Mouse (Mus musculus): ENCODE data around the gene Polr2e. TPM values are rescaled to one million over a fixed set of nuclear protein-coding genes. Genes with fewer than 3 reads are reported as not detected.

Polr2e gene
- 10 to 100 TPM; 73.6 to 75.2 TPM for total RNA-seq (2021)
- long read RNA-seq, experiment 1, transcript Polr2e-205 (6 exons, 900 nt), result minor isoform, 5 of 128 reads
- long read RNA-seq, experiment 1, transcript Polr2e-201 (7 exons, 1,148 nt), result major isoform, 110 of 128 reads
- long read RNA-seq, experiment 1, partial matches to known transcripts, result 8 of 128 reads
- long read RNA-seq, experiment 1, other reads (novel, unspliced or antisense), result 5 of 128 reads
- long read RNA-seq, experiment 2, transcript Polr2e-201 (7 exons, 1,148 nt), result major isoform, 83 of 90 reads
- long read RNA-seq, experiment 2, partial matches to known transcripts, result 1 of 90 reads
- long read RNA-seq, experiment 2, other reads (novel, unspliced or antisense), result 3 of 90 reads

DNA sequence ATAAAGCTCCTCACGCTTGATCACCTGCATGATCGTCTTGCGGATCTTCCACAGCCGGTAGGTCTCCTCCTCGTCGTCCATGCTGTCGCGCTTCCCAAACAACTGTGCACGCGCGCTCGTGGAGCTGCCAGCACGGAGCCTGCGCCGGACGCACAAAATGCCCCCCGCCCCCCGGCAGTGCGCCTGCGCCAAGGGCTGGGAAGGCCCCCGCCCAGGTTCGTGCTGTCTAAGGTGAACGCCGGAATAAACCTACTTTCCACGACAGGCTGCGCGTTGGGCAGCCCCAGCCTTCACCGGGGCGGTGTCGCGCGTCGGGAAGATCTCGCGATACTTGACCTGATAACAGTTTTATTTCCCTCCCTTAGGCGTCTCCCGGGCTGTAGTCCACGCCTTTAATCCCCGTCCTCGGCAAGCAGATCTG, at the start of gene Polr2e:
Polr2e (minus strand) TSS at position 237 of the 421 bp plus-strand sequence.
- peak; percentile 93 to 97 for DNase-seq (ENCODE audit: low spot score in 2 of 2)

DNA sequence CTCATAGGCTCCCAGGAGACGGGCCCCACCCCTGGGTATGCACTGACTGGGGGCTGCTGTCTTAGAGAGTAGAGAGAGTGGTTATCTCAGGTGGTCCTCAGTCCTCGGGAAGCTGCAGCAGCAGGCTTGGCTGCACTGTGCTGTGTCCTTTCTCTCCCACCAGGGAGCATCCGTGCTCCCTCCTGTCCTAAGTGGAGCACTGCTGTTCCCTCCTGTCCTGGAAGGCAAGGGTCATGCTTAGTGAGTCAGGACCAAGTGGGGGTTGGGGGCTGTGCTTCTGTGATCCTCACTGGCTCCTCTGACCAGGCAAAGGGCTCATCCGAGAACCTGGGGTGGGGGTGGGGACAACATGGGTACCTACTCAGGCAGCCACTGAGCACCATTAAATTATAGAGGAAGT, 49.6 kb upstream of the Polr2e start:
- DNase-seq (ENCODE audit: low spot score in 2 of 2), result no peak

DNA sequence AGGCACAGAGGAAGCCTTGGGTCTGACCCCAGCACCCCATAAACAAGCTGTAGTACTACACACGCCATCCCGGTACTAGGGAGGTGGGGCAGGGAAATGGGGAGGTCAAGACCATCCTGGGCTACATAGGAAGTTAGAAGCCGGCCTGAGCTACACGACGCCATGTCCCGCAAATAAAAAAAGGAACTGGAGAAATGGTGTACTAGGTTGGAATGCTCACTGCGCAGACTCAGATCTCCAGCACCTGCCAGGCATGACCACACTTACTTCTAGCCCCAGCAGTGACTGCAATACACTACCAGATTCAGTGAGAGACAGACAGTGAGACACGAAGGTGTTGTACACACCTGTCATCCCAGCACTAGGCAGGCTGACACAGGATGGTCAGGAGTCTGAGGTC, 47.9 kb upstream of the Polr2e start:
- no peak for DNase-seq (ENCODE audit: low spot score in 2 of 2)

DNA sequence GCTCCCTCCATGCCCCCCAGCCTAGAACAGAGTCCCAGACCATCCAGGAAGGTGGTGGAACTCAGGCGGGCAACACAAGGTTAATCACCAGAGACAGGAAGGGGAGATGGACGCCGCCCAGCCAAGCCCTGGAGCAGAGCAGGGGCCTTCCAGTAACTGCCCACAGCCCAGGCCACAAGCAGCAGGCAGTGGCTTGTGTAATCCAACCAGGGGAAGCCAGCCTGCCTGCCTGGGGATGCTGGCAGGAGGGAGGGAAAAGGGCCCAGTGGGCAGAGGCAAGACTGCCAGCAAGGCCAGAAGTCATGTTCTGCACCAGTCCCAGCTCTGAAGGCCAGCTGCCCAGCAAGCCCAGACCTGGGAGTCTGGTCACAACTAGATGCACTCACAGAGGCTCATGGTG, 47.3 kb upstream of the Polr2e start:
- DNase-seq (ENCODE audit: low spot score in 2 of 2), result no peak

DNA sequence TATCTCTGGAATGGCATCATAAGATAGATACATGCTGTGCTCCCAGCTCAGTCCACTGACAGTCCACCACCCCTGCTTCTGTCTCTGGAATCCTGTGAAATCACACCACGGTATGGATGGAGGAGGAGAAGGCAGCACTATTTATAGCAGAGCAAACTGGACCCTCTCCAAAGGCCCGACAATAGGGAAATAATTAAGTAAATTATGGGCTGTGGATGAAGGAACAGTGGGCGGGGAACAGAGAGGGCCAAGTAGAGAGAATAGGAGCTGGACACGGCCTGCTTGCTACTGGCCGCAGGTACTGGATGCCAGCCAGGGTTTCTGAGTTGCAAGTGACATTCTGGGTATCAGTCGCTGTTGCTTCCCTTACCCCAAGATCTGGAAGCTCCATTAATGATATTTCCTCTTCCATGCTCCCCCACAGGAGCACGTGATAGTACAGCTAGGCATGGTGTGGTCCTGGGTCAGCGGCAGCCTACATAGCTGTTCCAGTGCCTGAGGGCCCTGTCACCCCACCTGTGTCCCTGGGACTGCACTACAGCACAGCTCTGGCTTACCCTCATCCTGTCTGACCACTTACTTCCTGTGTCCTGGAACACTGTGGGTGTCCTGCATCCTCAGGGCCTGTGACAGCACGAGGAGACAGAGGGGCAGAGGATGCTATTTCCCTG, 45.4 kb upstream of the Polr2e start:
- DNase-seq (ENCODE audit: low spot score in 2 of 2), result peak; percentile 26 to 32

DNA sequence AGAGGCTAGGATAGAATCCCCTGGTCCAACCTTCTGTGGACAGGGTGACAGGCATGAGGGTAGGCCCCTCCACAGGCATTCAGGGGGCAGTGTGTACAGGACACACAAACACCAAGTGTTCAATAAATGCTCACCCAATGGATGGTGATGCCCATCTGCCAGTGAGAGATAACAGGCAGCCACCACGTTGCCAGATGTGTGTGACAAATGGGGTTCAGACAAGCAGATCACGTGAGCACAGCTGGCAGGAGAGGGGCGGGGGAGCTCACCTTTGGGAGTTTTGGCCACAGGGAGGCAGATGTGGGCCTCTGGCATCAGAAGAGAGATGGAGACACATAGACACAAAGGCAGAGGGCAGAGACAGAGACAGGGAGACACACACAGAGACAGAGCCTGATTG, 41.5 kb upstream of the Polr2e start:
- no peak for DNase-seq (ENCODE audit: low spot score in 2 of 2)

DNA sequence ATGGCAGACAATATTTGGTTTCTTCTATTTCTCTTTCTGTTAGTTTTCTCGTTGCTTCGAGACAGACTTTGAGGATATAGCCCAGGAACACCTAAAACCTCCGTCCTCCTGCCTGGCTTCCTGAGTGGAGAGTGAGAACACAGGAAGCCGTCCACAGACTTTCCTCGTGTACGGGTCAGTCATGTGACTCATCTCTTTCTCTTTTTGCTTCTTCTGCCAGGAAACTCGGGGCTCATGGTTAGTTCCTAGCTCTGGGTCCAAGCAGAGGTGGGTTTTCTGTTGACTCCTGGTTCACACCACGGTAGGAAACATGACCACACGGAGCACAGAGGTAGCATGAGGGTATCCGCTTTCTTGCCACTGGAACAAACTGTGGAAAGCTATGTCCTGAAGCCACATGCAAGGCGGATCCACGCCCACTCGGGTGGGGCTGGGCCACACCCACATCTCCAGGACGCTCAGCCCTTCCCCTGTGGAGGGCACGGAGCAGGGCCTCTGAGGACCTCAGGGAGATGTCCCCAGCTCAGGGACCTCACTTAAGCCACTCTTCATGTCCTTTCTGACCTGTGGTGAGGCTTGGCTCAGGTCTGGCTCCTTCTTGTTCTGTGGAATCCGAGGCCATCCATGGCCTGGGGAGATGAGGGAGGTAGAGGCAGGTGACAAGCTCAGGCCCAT, 40.9 kb upstream of the Polr2e start:
- DNase-seq (ENCODE audit: low spot score in 2 of 2), result no peak

DNA sequence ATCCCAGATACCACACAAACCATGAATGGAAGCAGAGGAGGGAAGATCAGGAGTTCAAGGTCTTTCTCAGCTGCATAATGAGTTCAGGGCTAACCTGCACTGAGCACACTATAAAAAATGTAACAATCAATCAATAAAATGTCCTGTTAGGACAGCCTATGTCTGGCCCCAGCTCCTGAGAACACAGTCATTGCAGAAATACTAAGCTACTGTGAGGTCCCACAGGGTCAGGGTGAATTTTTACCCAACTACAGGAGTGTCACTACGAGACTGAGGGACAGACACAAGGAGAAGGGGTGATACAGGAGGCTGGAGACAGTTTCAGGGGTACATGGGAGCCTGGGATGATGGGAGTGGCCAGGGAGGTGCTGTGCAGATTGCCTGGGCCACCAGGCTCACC, 38.8 kb upstream of the Polr2e start:
- no peak for DNase-seq (ENCODE audit: low spot score in 2 of 2)

DNA sequence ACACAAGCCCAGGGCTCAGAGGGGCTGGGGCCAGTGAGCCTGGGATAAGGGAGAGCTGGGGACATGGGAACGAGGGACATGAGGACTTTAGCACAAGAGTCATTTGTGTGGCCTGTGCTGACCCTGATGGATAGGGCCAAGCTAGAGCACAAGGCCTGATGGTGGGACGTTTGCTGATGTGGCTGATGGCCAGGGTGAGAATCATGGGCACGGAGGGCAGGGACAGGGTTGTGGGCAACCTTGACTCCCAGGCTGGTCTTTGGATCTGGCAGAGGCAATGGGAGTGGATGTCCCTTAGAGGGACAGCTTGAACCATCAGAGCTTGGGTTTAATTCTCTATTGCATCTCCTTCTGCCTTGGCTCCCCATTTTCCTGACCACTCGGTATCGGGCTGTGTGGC, 37.7 kb upstream of the Polr2e start:
- DNase-seq (ENCODE audit: low spot score in 2 of 2), result no peak

DNA sequence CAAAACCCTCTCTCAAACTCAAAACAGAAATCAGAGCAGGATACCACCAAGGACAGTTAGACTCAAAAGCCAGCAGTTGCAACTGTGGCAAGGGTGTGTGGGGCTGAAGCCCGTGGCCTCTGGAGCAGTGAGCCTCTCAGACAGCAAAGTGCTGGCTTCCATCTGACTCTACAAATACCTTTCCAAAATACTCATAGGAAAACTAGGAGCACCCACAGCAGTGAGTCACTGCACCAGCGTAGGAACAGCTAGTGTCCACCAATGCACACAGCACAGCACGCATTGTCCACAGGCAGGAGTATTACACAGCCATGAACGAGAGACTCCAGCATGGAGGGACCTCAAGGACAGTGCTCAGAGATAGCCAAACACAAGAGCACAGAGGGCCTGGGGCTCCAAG, 36.8 kb upstream of the Polr2e start:
- DNase-seq (ENCODE audit: low spot score in 2 of 2), result no peak

DNA sequence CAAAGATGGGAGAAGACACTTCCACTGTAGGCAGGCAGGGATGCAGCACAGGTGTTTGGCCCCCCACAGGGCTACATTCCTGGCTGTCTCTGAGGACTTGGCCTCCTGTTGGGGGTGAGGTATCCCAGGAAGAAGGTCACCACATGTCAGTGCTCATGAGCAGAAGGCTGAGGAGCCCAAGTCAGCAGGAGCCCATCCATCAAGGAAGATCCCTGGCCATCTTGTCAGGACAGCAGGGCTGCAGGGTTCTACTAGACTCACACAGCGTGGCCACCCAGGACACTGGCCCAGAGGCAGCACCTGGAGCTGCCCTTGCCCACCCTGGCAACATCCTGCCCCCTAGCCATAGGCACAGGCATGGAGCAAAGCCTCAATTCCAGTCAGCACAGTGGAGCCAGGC, 36.3 kb upstream of the Polr2e start:
- no peak for DNase-seq (ENCODE audit: low spot score in 2 of 2)

DNA sequence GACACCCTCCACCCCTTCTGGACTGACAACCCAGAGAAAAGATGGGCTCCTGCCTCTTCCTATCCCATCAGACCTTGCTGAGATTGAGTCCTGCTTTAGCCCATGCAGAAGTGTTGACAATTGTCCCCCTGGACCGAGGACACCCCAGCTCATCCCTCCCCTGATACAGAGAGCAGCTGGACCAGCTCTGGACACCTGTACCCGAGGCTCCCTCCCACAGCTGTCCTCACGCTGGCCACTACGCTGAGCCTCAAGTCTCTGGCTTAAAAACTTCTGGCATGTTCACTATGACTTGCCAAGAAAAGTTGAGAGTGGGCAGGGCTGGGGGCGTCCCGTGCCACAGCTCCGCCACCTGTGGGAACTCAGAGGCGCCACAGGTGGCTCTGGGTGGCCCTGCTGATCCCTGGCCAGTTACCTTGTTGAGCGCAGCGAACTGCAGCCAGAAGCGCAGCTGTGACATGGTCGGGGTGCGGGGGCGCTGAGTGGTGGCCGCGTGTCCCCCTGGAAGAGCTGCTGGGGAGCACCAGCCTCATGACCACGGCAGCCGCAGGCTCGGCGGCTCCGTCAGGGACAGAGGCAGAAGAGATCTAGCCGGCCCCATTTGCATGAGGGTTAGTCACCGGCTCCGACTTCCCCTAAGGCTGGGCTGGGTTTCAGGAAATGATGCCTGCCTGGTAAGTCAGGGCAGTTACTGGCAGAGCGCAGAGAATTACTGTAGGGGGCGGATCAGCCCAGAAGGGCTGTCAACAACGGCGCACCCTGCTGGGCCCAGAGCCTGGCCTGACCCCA, 35.4 kb upstream of the Polr2e start:
- DNase-seq (ENCODE audit: low spot score in 2 of 2), result peak; percentile 48 to 51

DNA sequence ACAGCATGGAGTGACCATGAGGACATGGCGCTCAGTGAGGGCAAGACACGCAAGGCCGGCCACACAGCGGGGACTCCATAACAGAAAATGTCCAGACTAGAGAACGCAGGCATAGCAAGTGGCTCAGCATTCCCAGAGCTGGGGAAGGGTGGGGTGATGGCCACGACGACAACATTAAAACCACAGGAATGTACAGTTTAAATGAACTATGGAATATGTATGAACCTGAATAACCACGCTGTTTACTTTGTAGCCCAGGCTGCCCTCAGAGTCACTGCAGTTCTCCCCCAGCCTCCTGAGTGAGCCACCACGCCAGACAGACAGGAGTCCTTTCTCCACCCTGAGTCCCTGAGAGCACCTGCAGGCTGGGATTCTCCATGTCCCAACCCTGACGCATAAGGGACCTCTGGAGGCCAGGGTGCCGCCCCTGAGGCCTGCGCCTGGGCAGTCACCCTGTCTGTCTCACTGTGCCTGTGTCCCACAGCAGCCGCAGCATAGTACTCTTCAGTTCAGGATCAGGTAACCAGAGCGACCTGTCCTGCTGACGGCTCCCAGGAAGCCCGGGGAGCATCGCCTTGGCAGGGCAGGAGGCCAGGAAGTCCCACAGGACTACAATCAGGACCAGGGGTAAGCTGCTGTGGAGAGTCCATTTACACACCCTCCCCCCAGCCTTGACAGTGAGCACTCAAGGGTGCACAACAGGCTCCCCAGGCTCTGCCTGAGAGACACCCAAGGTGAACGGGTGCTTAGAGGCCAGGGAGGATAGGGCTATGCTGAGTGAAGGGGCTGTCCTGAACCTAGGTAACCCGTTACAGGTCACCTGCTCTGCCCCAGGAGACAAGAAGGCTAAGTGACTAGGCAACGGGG, 33.3 kb upstream of the Polr2e start:
- no peak for DNase-seq (ENCODE audit: low spot score in 2 of 2)

DNA sequence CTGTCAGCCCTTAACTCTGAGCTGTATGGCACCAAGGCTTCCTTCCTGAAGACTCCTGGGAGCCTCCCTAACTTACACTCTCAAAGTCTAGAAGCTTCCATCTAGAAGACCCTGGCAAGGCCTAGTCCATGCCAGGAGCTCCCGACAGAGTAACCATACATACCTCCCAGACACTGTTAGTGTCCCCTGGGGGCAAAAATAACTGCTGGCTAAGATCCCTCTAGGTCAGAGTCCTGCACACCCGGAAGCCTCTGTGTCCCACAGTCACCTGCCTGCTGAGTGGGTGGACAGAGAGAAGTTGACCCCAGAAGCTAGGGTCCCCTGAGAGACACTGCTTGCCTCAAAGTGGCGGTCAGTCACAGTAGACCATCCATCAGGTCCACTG, 31.9 kb upstream of the Polr2e start:
- DNase-seq (ENCODE audit: low spot score in 2 of 2), result no peak

DNA sequence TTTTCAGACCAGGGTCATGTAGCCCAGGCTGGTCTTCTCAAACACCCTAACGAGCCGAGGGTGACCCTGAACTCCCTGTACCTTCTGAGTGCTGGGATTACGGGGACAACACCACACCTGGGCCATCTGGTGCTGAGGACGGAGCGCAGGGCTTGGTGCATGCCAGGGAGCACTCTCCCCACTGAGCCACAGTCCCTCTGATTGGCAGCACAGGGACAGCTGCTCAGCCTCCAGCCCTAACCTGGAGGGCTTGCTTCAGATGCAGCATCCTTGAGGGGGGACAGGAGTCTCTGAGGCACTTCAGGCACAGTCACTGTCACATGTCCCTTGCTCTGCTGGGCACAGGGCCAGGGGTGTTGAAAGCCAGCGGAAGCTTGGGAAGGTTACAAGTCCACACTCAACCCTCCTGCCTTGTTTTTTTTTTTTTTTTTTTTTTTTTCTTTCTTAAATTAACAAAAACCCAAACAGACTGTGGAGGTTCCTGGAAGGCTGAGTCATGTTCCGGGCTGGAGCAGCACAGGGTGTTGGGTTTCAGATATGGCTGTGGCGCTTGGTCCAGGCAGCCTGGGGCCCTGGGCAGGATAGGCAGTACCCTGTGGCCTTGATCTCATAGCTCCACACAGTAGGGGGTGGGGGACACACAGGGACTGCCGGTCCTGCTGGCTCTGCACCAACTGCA, 31.4 kb upstream of the Polr2e start:
- DNase-seq (ENCODE audit: low spot score in 2 of 2), result peak; percentile 77 to 78

DNA sequence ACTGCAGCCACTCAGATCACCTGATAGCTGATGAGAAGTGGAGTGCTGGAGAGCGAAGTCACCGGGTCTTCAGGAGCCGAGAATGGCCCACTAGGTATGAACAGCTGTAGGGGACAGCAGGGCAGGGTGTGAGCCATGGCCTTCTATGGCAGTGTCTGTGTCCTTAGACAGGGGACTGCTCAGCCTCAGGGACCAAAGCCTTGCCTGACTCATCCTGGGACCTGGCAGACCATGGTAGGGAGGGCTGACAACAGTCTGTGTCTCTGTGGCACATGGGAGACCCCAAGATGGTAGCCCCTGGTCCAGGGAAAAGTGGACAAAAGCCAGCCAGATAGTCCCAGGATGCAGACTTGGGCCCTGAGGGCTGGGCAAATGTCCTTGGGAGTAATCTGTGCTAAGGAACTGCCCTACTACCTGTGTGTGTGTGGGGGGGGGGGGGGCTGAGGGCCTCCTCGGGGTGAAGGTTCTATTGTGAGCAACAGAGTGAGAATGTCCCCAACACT, 30.4 kb upstream of the Polr2e start:
- DNase-seq (ENCODE audit: low spot score in 2 of 2), result no peak

DNA sequence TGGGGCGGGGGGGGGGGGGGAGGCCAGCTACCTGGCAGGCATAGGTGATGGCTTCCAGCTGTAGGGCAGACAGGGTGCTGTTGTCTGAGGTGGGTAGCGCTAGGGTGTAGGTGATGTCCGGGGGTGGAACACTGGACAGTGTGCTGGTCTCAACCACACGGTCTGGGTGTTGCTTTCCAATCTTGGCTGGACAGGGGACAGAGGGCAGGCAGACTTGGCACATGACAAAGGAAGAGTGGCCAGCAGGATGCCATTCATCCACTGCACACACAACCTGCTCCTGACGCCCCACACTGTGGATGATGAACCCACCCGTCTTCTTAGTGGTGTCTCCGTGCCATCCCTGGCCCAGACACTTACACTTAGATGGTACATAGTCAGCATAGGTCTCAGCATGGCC, 29.7 kb upstream of the Polr2e start:
- DNase-seq (ENCODE audit: low spot score in 2 of 2), result no peak

DNA sequence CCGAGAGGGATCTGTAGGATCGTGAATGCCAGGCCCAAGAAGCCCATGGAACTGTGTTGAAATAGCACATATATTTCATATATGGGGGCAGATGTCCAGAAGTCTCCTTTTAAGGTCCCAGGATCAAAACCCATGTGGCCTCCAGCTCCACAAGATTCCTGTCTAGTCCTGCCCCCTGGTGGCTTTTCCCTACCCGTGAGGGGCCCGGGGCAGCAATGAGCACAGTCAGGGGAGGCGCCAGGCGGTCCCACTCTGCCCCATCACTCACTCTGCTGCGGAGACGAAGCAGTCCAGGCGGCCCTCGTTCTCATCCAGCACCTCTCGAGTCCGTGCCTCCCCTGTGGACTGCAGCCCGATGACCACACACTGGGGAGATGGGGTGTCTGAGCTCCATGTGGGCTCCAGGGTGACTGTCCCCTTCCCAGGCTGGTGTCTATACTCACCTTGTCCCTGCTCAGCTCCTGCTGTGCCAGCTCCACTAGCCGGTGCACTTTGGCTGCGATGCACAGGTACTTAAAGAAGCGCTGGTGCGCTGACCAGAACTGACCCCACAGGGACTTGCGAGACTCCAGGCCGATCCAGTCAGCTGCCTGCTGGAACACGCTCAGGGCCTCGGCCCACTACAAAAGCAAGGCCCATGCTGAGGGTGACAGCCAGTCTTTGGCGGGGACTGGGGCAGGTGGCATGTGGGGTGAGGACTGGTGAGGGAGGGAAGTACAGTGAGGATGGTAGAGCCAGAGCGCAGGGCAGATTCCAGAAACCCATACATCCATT, 24.5 kb upstream of the Polr2e start:
- no peak for DNase-seq (ENCODE audit: low spot score in 2 of 2)

DNA sequence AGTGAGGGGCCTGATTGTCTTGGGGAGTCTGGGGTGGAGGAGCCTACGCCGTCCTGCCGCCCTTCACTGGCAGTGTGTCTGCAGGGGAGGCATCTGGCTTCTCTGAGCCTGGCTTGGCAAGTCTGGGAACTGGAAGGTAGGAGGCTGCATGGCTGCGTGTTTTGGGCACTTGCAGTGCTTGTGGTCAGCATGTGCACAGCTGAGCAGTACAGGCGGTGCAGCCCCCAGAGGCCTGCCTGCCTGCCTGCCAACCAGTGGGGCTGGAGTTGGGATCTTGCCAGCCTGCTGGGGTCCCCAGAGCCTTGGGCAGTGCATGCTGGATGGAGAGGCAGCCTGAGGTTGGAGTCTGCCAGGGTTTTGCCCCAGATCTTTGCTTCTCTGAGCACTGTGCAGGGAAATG, 23.5 kb upstream of the Polr2e start:
- no peak for DNase-seq (ENCODE audit: low spot score in 2 of 2)
